Mouse (Mus musculus) A20 (cell line): ENCODE measurements around the gene Gtf2h1.
"Not testable (repeated sequence)": the region's sequence is repeated elsewhere in the genome, so short reads cannot be mapped to it uniquely, and the experiment has no call there.

Source experiments
- DNase-seq: peaks from one replicate; pipeline ENCODE4 v3.0.0-alpha.2; 2011; ENCODE audit warnings: low read depth, low spot score

Gtf2h1 gene

GRCm38 (mm10) chr7:46830799-46831590 lies 35.1 kb downstream of the Gtf2h1 start:
- peak; percentile 54 for DNase-seq

DNA sequence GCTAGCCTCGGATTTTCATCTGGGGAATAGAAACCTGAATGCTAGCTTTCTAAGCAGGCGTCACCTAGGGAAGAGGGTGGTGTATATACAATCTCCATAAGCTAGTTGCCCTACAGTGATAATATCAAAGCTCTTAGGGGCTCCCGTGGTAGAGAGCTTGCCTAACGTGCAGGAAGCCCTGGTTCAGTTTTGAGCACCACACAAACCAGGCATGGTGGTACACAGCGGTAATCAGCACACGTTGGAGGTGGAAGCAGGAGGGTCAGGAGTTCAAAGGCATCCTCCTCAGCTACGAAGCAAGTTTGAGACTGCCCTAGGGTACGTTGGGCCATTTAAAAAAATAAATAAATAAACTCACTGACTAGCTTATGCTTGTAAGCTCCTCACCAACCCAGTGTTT lies 35.8 kb downstream of the Gtf2h1 start:
- no peak for DNase-seq

- not testable (repeated sequence) for DNase-seq
Observed at GRCm38 (mm10) chr7:46832112-46832810, 36.4 kb downstream of the Gtf2h1 start.

GRCm38 (mm10) chr7:46833266-46833665 lies 37.4 kb downstream of the Gtf2h1 start:
- DNase-seq = peak; percentile 34

DNA sequence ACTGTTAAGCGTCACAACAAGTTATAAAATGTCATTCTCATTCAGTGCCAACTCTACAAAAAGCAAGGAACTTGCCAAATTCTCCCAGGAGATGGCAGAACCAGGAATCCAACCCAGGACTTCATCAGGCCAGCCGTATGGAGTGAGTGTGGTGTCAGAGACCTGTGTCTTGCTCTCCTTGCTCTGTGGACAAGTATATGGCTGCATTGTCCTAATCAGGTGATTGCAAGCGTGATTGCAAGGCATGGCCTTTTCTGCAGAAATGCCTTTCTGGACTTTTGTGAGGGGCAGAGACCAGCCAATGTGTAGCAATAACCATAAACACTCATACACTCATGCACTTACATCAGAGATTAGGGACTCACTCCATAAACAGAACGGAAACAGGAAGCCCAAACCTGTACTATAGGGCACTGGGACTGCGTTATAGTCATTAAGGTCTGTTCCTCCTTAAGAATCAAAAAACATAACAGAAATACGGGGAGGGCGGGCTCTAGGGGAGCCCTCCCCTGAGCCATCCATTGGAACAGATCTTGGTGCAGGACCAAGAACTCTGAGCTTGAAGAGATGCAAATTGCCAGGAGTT lies 37.9 kb downstream of the Gtf2h1 start:
- no peak for DNase-seq

- no peak for DNase-seq
Observed at GRCm38 (mm10) chr7:46834994-46835610, 39.2 kb downstream of the Gtf2h1 start.

GRCm38 (mm10) chr7:46836357-46836756 lies 40.5 kb downstream of the Gtf2h1 start:
- DNase-seq = no peak

- DNase-seq = no peak
Observed at GRCm38 (mm10) chr7:46837073-46837472, 41.2 kb downstream of the Gtf2h1 start.

DNA sequence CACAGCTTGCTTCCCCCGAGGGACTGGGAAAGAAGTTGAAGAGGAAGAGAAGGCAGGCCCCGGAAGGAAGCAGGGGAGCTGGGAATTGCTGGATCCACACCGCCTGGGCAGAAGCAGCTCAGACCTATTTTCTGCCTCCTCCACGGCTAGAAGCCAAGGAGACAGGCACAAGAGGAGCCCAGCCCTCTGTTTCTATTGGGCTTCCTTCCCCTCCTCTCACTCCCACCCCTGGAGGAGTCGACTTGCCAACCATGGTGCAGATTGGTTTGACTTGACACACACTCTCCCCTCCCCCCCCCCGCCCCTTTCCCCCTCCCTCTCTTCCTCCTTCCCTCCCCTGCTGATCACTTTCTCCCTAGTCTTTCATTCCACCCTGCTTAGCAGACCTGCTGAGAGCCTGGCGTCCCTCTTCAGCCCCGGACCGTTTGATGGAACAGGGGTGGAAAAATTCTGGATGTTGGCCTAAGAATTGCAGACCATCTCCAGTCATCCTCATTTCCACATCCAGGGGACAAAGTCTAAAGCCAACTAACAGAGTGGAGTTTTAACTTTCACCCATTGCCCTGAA lies 42.3 kb downstream of the Gtf2h1 start:
- no peak for DNase-seq

DNA sequence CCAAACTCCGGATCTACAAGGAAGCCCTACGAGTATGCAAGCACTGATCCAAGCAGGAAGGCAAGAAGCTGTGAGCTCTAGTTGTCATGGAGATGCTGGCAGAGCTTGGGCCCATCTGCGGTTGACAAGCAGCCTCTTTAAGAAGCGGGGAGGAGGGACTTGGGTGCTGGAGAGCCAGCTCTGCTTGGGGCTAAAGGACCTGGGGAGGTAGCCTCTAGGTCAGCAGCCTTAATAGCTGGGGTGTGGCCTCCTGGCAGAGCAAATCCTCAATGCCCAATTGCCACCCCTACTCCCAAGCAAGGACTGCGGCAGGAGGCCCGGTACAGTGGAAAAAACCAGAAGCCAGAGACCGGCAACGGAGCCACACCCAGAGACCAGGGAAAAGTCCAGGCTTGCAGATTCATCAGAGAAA lies 43.0 kb downstream of the Gtf2h1 start:
- peak; percentile 44 for DNase-seq

GRCm38 (mm10) chr7:46839446-46839845 lies 43.5 kb downstream of the Gtf2h1 start:
- DNase-seq = no peak

DNA sequence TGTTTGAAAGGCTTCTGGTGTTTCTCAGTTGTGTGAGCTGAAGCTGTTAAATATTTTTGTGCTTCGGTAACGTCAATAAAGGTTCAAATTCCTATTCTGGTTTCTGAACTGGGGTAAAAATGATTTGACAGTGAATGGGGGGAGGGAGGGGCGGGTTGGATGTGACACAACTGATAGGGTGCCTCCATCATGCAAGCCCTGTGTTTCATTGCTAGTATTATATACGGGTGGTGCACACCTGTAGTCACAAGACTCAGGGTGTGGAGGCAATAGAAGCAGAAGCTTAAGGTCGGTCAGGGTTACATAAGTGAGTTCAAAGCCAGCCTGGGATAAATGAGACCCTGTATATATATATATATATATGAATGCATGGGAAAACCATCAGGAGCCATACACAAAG lies 44.0 kb downstream of the Gtf2h1 start:
- no peak for DNase-seq

GRCm38 (mm10) chr7:46840326-46840725 lies 44.4 kb downstream of the Gtf2h1 start:
- no peak for DNase-seq

- no peak for DNase-seq
Observed at GRCm38 (mm10) chr7:46840787-46841525, 45.1 kb downstream of the Gtf2h1 start, which contains the start of gene Ldha. Ldha (plus strand) TSS chr7:46841475.

GRCm38 (mm10) chr7:46842278-46842677 lies 46.4 kb downstream of the Gtf2h1 start:
- no peak for DNase-seq

DNA sequence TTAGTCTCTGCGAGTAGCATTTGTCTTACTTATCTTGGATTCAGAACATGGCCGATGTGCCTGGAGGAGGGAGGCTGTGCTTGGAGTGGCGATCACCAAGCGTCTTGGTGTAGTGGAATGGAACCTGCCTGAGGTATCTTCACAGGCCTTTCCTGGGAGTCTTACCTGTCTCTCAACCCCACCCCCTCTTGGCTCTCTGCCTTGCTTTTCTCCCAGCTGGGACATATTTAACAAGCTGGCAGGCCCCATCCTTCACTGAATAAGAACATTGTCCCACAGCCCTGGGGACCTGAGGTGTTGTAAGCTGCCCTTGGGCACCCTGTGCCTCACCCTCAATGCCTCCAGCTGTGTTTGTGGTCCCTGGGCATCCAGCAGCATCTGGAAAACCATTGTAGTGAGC lies 47.7 kb downstream of the Gtf2h1 start:
- DNase-seq = no peak

GRCm38 (mm10) chr7:46845211-46845977 lies 49.5 kb downstream of the Gtf2h1 start:
- peak; percentile 96 for DNase-seq

GRCm38 (mm10) chr7:46845978-46846485 lies 50.1 kb downstream of the Gtf2h1 start:
- peak; percentile 36 for DNase-seq

GRCm38 (mm10) chr7:46846486-46847244 lies 50.8 kb downstream of the Gtf2h1 start:
- peak; percentile 82 for DNase-seq
